ENCODE assay signal across 16 mouse cellular contexts in the genomic region with DNA sequence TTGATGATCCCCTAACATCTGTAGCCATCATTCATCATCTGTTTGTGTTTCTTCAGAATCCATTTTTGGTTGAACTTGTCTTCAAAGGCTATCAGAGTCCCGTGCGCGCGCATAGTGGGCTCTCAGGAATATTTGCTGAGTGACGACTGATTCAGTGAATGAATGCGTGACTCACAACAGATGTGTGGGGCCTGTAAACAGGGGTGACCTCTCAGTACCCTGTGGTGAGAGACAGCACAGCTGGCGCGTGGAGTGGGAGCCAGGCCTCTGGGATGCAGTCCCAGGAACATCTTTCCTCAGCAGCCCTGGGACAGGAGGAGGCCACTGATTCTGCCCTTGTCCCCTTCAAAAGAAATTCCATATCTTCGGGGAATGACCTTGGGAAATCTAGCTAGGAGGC. TPM values are rescaled to one million over a fixed set of nuclear protein-coding genes. Genes with fewer than 3 reads are reported as not detected.
DNase-seq lines count a peak whose midpoint lies in the region; ATAC-seq and TF ChIP-seq lines count a peak whose summit lies in the region.
"Had no signal": no experiment of that assay in that cellular context is flagged by ENCODE, and none has a peak within 500 bp of the region (broad histone marks: within the 10 kb centered on the region; RNA-seq: fewer than 3 reads in every experiment).

No protein-coding gene starts in this region.

- H3K9ac ChIP-seq in heart, embryonic 11.5 days (ENCODE audit: low read depth, low read length): no peak overlapping the region
- H3K9ac ChIP-seq in lung, postnatal 0 days (replicated peaks; ENCODE audit: low read depth): no peak overlapping the region
- H3K9ac ChIP-seq: embryonic facial prominence, embryonic 13.5 days; forebrain, embryonic 15.5 days; midbrain, embryonic 15.5 days; stomach, embryonic 15.5 days had no signal

- no peaks in the 10 kb centered on the region for H3K27me3 ChIP-seq in heart, embryonic 11.5 days (ENCODE audit: control insufficient read depth, insufficient read depth, low read length)
- H3K27me3 ChIP-seq in lung, postnatal 0 days (replicated peaks; ENCODE audit: insufficient read depth, low read length): no peaks in the 10 kb centered on the region
- H3K27me3 ChIP-seq: embryonic facial prominence, embryonic 13.5 days; forebrain, embryonic 15.5 days; midbrain, embryonic 15.5 days; stomach, embryonic 15.5 days had no signal

- no peak for TF ChIP-seq CTCF in lung, postnatal 0 days (IDR thresholded peaks at IDR 0.05)

- peaks cover 17% of the 10 kb centered on the region for H3K4me1 ChIP-seq in heart, embryonic 11.5 days (ENCODE audit: control insufficient read depth, insufficient read depth, low read length)
- H3K4me1 ChIP-seq in lung, postnatal 0 days (ENCODE audit: insufficient read depth, low read depth, low read length): no peaks in the 10 kb centered on the region

- 68% methylated on average over 9 of the region's 9 CpGs for WGBS in heart, embryonic 11.5 days (ENCODE audit: insufficient replicate concordance)
- WGBS in lung, postnatal 0 days: 59% methylated on average over 9 of the region's 9 CpGs

- no peak for ATAC-seq in heart, embryonic 11.5 days (replicated peaks; ENCODE audit: insufficient number of reproducible peaks, low FRiP score, low TSS enrichment)
- peak; percentile 83 for ATAC-seq in lung, postnatal 0 days
- ATAC-seq in megakaryocyte-erythroid progenitor cell, adult 5-6 weeks (replicated peaks; ENCODE audit: low FRiP score, low TSS enrichment, poor library complexity, severe bottlenecking): no peak
- ATAC-seq: forebrain, embryonic 15.5 days; midbrain, embryonic 15.5 days had no signal

- H3K9me3 ChIP-seq in heart, embryonic 11.5 days (replicated peaks; ENCODE audit: control insufficient read depth, low read length): no peaks in the 10 kb centered on the region
- H3K9me3 ChIP-seq in lung, postnatal 0 days (ENCODE audit: low read length): no peaks in the 10 kb centered on the region
- H3K9me3 ChIP-seq: embryonic facial prominence, embryonic 13.5 days; forebrain, embryonic 15.5 days; G1E; midbrain, embryonic 15.5 days; stomach, embryonic 15.5 days had no signal

- TF ChIP-seq EP300 in lung, postnatal 0 days (IDR thresholded peaks at IDR 0.05): no peak

- no peak overlapping the region for H3K4me3 ChIP-seq in heart, embryonic 11.5 days (ENCODE audit: low read depth, low read length)
- no peak overlapping the region for H3K4me3 ChIP-seq in lung, postnatal 0 days (ENCODE audit: low read depth, low read length)
- H3K4me3 ChIP-seq: embryonic facial prominence, embryonic 13.5 days; forebrain, embryonic 15.5 days; midbrain, embryonic 15.5 days; stomach, embryonic 15.5 days had no signal

- H3K27ac ChIP-seq in heart, embryonic 11.5 days (ENCODE audit: low read depth, low read length): no peak overlapping the region
- H3K27ac ChIP-seq in lung, postnatal 0 days (ENCODE audit: low read length): no peak overlapping the region
- H3K27ac ChIP-seq: embryonic facial prominence, embryonic 13.5 days; forebrain, embryonic 15.5 days; midbrain, embryonic 15.5 days; stomach, embryonic 15.5 days had no signal

- DNase-seq in heart, adult 18-20 months: peak; percentile 73 to 86
- DNase-seq in urinary bladder, postnatal 25 days (ENCODE audit: low spot score): peak; percentile 28
- no peak for DNase-seq in urinary bladder, postnatal 10 days (ENCODE audit: low spot score)
- DNase-seq in lung, postnatal 0 days (ENCODE audit: low spot score): peak; percentile 74
- no peak for DNase-seq in spleen, adult 12 weeks (ENCODE audit: low spot score)
- DNase-seq in Muller cell, postnatal 12 days (ENCODE audit: inconsistent ontology term): no peak
- DNase-seq: cerebellum, postnatal 10 days; left cerebral cortex, postnatal 4 days; right cerebral cortex, postnatal 14 days had no signal

- H3K4me2 ChIP-seq in heart, embryonic 11.5 days: no peak overlapping the region
- no peak overlapping the region for H3K4me2 ChIP-seq in lung, postnatal 0 days (replicated peaks; ENCODE audit: low read depth, low read length)
- H3K4me2 ChIP-seq: embryonic facial prominence, embryonic 13.5 days; forebrain, embryonic 15.5 days; midbrain, embryonic 15.5 days; stomach, embryonic 15.5 days had no signal

- H3K36me3 ChIP-seq in heart, embryonic 11.5 days (ENCODE audit: control insufficient read depth, insufficient read depth, low read length): 0 out of 2 replicates have a peak, but pooled peaks cover 3% of the 10 kb centered on the region
- H3K36me3 ChIP-seq in lung, postnatal 0 days (ENCODE audit: insufficient read depth, low read length): no peaks in the 10 kb centered on the region
- H3K36me3 ChIP-seq: embryonic facial prominence, embryonic 13.5 days; forebrain, embryonic 15.5 days; G1E; midbrain, embryonic 15.5 days; stomach, embryonic 15.5 days had no signal

RNA-seq across cellular contexts. Expression of a gene that starts 16.3 kb away (rescaled TPM):
- total RNA-seq in heart, adult 18-20 months (2021): 10 to 100 TPM; 16.3 to 16.7 TPM
- polyA plus RNA-seq in heart, embryonic 11.5 days (2014; fragmentation: Nextera tagmentation; extraction: Ambion mirVana): 25.2 and 30.8 TPM in 2 replicates
- polyA plus RNA-seq in lung, postnatal 0 days (2015; fragmentation: Nextera tagmentation; extraction: Ambion mirVana): 5.7 and 6.1 TPM in 2 replicates
- total RNA-seq in megakaryocyte-erythroid progenitor cell, adult 5-6 weeks (2014; fragmentation: Nextera tagmentation): 0.79 and 3.6 TPM in 2 replicates
- 0.30 and 0.47 TPM in 2 replicates for total RNA-seq in megakaryocyte-erythroid progenitor cell, adult 5-6 weeks (2017)
- polyA plus RNA-seq: G1E had no signal

Comparison
In these comparisons a context has a peak if more than half of its experiments do, and no peak if none do; other contexts are left out.
1. DNase-seq: peak in heart, adult 18-20 months (2 of 2), urinary bladder, postnatal 25 days (single experiment) and lung, postnatal 0 days (single experiment); none in urinary bladder, postnatal 10 days (single experiment), spleen, adult 12 weeks (single experiment) and Muller cell, postnatal 12 days (single experiment).